Mouse (Mus musculus): Measurements from ENCODE around the gene Invs. TPM values are rescaled to one million over a fixed set of nuclear protein-coding genes. Genes with fewer than 3 reads are reported as not detected.

The Invs gene
- total RNA-seq, 2 experiments from 2014 or later = 2.5 to 2.8 TPM

DNA sequence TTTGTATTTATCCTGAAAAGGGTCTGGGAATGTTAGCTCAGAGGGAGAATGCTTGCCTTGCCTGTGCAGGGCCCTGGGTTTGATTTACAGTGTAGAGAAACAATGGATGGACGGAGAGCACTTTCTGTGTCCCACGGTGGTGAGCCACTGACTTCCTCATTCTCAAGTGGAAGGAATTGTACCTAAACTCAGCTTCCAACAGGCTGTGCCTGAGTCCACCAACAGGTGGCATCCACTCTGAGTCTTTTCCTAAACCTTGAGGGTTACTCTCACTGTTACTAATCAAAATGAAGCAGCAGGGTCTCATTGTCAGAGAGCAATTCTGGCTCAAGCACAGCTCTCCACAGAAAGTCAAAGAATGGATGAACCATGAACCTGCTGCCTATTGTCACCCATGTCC, 201.7 kb downstream of the Invs start:
- Histone ChIP-seq H3K4me3 (no peak overlapping the region), H3K27ac (no peak overlapping the region)
- TF ChIP-seq CTCF (IDR thresholded peaks at IDR 0.05) = peak; percentile 42
- intact Hi-C loops (cut with DNase I) = no loop called here
- DNase-seq = no peak

Other genes starting within 250 kb of the Invs start
- gene Nr4a3, start 234.6 kb upstream of the Invs start, total RNA-seq (2021) = 10 to 100 TPM; 14.2 to 15.0 TPM
- 10 to 100 TPM; 24.6 to 27.7 TPM for gene Stx17, start 154.8 kb upstream of the Invs start, total RNA-seq (2021)
- 10 to 100 TPM; 29.8 to 31.9 TPM for gene Erp44, start 202 bp upstream of the Invs start, total RNA-seq (2021)
- 10 to 100 TPM; 11.6 to 11.7 TPM for gene Tex10, start 193.7 kb downstream of the Invs start, total RNA-seq (2021)